Mouse (Mus musculus) limb, embryonic 11.5 days (tissue): ENCODE results near the gene Fam71f2. TPM values are rescaled to one million over a fixed set of nuclear protein-coding genes. Genes with fewer than 3 reads are reported as not detected.

Experiments used
- polyA plus RNA-seq: library from polyadenylated mRNA; unstranded; fragments of >200 nt; fragmentation: Nextera tagmentation; extraction: Ambion mirVana; gene quantifications from 2 replicates; pipeline ENCODE4 v1.2.1, GENCODE M21; 2014

The Fam71f2 gene
- polyA plus RNA-seq, 1 experiment from 2014 or later = 0.81 TPM

Other genes starting within 250 kb of the Fam71f2 start
- gene Lep, start 219.4 kb upstream of the Fam71f2 start, polyA plus RNA-seq = not detected in 2 replicates
- gene Rbm28, start 114.6 kb upstream of the Fam71f2 start, polyA plus RNA-seq = 70.3 and 74.9 TPM in 2 replicates
- 1.2 TPM in 2 replicates for gene Prrt4, start 100.0 kb upstream of the Fam71f2 start, polyA plus RNA-seq
- 40.8 and 50.1 TPM in 2 replicates for gene Impdh1, start 63.2 kb upstream of the Fam71f2 start, polyA plus RNA-seq
- gene Hilpda, start 7.1 kb upstream of the Fam71f2 start, polyA plus RNA-seq = 41.6 and 43.0 TPM in 2 replicates
- 0.11 TPM in 1 of 2 replicates, not detected in the other for gene Fam71f1, start 39.5 kb downstream of the Fam71f2 start, polyA plus RNA-seq
- gene Calu, start 68.5 kb downstream of the Fam71f2 start, polyA plus RNA-seq = 308 and 313 TPM in 2 replicates
- gene Opn1sw, start 108.9 kb downstream of the Fam71f2 start, polyA plus RNA-seq = 0.24 TPM in 2 replicates
- 37.1 and 37.3 TPM in 2 replicates for gene Ccdc136, start 116.7 kb downstream of the Fam71f2 start, polyA plus RNA-seq
- gene Flnc, start 153.7 kb downstream of the Fam71f2 start, polyA plus RNA-seq = 2.5 and 3.1 TPM in 2 replicates
- 182 and 198 TPM in 2 replicates for gene Atp6v1f, start 188.1 kb downstream of the Fam71f2 start, polyA plus RNA-seq
- gene Atp6v1fnb, start 191.8 kb downstream of the Fam71f2 start, polyA plus RNA-seq = not detected in 2 replicates
- 25.7 and 32.2 TPM in 2 replicates for gene Kcp, start 228.4 kb downstream of the Fam71f2 start, polyA plus RNA-seq
- gene Irf5, start 247.0 kb downstream of the Fam71f2 start, polyA plus RNA-seq = 1.4 and 2.1 TPM in 2 replicates